In genomic region chr19:8592155-8592554, GRCm38 (mm10) we compare ENCODE assay signal across 16 mouse cellular contexts. TPM values are rescaled to one million over a fixed set of nuclear protein-coding genes. Genes with fewer than 3 reads are reported as not detected.
DNase-seq lines count a peak whose midpoint lies in the region; ATAC-seq and TF ChIP-seq lines count a peak whose summit lies in the region.
"Had no signal": no experiment of that assay in that cellular context is flagged by ENCODE, and none has a peak within 500 bp of the region (broad histone marks: within the 10 kb centered on the region; RNA-seq: fewer than 3 reads in every experiment).

No protein-coding gene starts in this region.

- H3K36me3 ChIP-seq in liver, postnatal 0 days (replicated peaks; ENCODE audit: insufficient read depth, low read length): no peaks in the 10 kb centered on the region

- TF ChIP-seq CTCF in lung, adult 2 months (IDR thresholded peaks at IDR 0.05; ENCODE audit: insufficient read depth, low read length): no peak
- no peak for TF ChIP-seq CTCF in liver, postnatal 0 days (IDR thresholded peaks at IDR 0.05; ENCODE audit: low read depth)

- ATAC-seq in activated CD4-positive, CD25-positive, alpha-beta regulatory T cell, adult 4 months: peak; percentile 77
- ATAC-seq in liver, postnatal 0 days: peak; percentile 71
- ATAC-seq: midbrain, embryonic 16.5 days had no signal

- H3K27ac ChIP-seq in liver, postnatal 0 days (ENCODE audit: low read depth): no peak overlapping the region

- peak; percentile 15 for DNase-seq in lung, postnatal 36 days
- no peak for DNase-seq in lung, adult 2 months
- no peak for DNase-seq in liver, postnatal 0 days
- DNase-seq in thymus, postnatal 25 days: peak; percentile 62
- DNase-seq in heart, adult 18-20 months: no peak
- no peak for DNase-seq in left cerebral cortex, adult 11 months (ENCODE audit: low spot score)
- no peak for DNase-seq in cerebellum, adult 11 months
- DNase-seq: adrenal gland, adult 8-10 months; cerebellum, adult 8-10 months; layer of hippocampus, adult 9-11 months had no signal

- H3K4me3 ChIP-seq in lung, adult 2 months (replicated peaks; ENCODE audit: extremely low read depth, low read depth, low read length): no peak overlapping the region
- H3K4me3 ChIP-seq in liver, postnatal 0 days (ENCODE audit: low read depth, low read length): no peak overlapping the region
- H3K4me3 ChIP-seq: erythroblast, embryonic 14.5 days had no signal

- H3K4me2 ChIP-seq in liver, postnatal 0 days (ENCODE audit: low read depth, low read length): no peak overlapping the region; the same call in 1 of the 2 replicates

- no peaks in the 10 kb centered on the region for H3K9me3 ChIP-seq in liver, postnatal 0 days (ENCODE audit: low read length)

- H3K4me1 ChIP-seq in lung, adult 2 months (ENCODE audit: control insufficient read depth, insufficient read depth, low read length): no peaks in the 10 kb centered on the region
- peaks cover 24% of the 10 kb centered on the region for H3K4me1 ChIP-seq in liver, postnatal 0 days (ENCODE audit: insufficient read depth)

- H3K9ac ChIP-seq in liver, postnatal 0 days (replicated peaks): no peak overlapping the region

- TF ChIP-seq POLR2A in lung, adult 2 months (IDR thresholded peaks at IDR 0.05; ENCODE audit: borderline replicate concordance, extremely low read depth, low read depth, low read length): no peak

- TF ChIP-seq EP300 in liver, postnatal 0 days (IDR thresholded peaks at IDR 0.05; ENCODE audit: low read depth): peak; percentile 19; the same call in 1 of the 2 replicates

- WGBS in lung, adult 2 months: 53% methylated on average over 2 of the region's 2 CpGs
- 33% methylated on average over 2 of the region's 2 CpGs for WGBS in liver, postnatal 0 days (ENCODE audit: insufficient replicate concordance)

- no peaks in the 10 kb centered on the region for H3K27me3 ChIP-seq in liver, postnatal 0 days (ENCODE audit: insufficient read depth, low read length)

RNA-seq across cellular contexts. Expression of gene Slc22a8, which starts 1.1 kb away (rescaled TPM):
- polyA plus RNA-seq in lung, adult 2 months (2012; rRNA removed): 0.07 TPM in 1 of 2 replicates, not detected in the other
- polyA plus RNA-seq in activated CD4-positive, CD25-positive, alpha-beta regulatory T cell, adult 4 months (2017; shearing (Covaris generic)): under 1 TPM in 1 of 2 experiments, not detected in 1; 0.40 TPM
- 0.27 TPM in 2 replicates for polyA plus RNA-seq in liver, postnatal 0 days (2015; fragmentation: Nextera tagmentation; extraction: Ambion mirVana)
- not detected for total RNA-seq in heart, adult 18-20 months (2021)
- total RNA-seq: ES-E14; gastrocnemius, adult 8-10 months had no signal
- polyA plus RNA-seq: erythroblast, embryonic 14.5 days had no signal

RNA-seq across cellular contexts. Expression of gene Slc22a6, which starts 25.7 kb away (rescaled TPM):
- polyA plus RNA-seq in lung, adult 2 months (2012; rRNA removed): not detected in 2 replicates
- polyA plus RNA-seq in activated CD4-positive, CD25-positive, alpha-beta regulatory T cell, adult 4 months (2017; shearing (Covaris generic)): not detected
- polyA plus RNA-seq in liver, postnatal 0 days (2015; fragmentation: Nextera tagmentation; extraction: Ambion mirVana): not detected in 2 replicates
- not detected for total RNA-seq in heart, adult 18-20 months (2021)
- total RNA-seq: adrenal gland, adult 8-10 months; ES-E14; gastrocnemius, adult 8-10 months had no signal
- polyA plus RNA-seq: erythroblast, embryonic 14.5 days; heart, postnatal 0 days had no signal

Comparison
In these comparisons a context has a peak if more than half of its experiments do, and no peak if none do; other contexts are left out.
1. DNase-seq: peak in lung, postnatal 36 days (single experiment) and thymus, postnatal 25 days (single experiment); none in lung, adult 2 months (single experiment), liver, postnatal 0 days (single experiment), heart, adult 18-20 months (0 of 2), left cerebral cortex, adult 11 months (single experiment) and cerebellum, adult 11 months (single experiment).